Mouse (Mus musculus) brain, embryonic 14.5 days (tissue): Measurements from ENCODE around the gene Adamtsl4.

Experiments used
- CTCF ChIP-seq: fragments of 200-500 bp; IDR thresholded peaks from 2 replicates; pipeline ENCODE4 v1.5.1; 2012; ENCODE audit warnings: inconsistent platforms, mild to moderate bottlenecking, moderate library complexity, borderline replicate concordance; ENCODE audit not compliant: insufficient read depth, insufficient read length; ENCODE audit errors: extremely low read depth
- POLR2A ChIP-seq: fragments of 200-500 bp; IDR thresholded peaks from 2 replicates; pipeline ENCODE4 v1.6.1; 2012; ENCODE audit warnings: mild to moderate bottlenecking, inconsistent platforms, borderline replicate concordance; ENCODE audit not compliant: poor library complexity, insufficient read depth, insufficient read length, severe bottlenecking; ENCODE audit errors: extremely low read depth

GRCm38 (mm10) chr3:95666124-95666844 is 21.4 kb downstream of the Adamtsl4 start:
- TF ChIP-seq CTCF (no peak), POLR2A (no peak)
